Mouse (Mus musculus): Measurements from ENCODE around the gene Lonp2. TPM values are rescaled to one million over a fixed set of nuclear protein-coding genes. Genes with fewer than 3 reads are reported as not detected.

Gene Lonp2
- 49.8 and 56.8 TPM in 2 replicates for polyA plus RNA-seq (2015; fragmentation: Nextera tagmentation; extraction: Ambion mirVana)

DNA sequence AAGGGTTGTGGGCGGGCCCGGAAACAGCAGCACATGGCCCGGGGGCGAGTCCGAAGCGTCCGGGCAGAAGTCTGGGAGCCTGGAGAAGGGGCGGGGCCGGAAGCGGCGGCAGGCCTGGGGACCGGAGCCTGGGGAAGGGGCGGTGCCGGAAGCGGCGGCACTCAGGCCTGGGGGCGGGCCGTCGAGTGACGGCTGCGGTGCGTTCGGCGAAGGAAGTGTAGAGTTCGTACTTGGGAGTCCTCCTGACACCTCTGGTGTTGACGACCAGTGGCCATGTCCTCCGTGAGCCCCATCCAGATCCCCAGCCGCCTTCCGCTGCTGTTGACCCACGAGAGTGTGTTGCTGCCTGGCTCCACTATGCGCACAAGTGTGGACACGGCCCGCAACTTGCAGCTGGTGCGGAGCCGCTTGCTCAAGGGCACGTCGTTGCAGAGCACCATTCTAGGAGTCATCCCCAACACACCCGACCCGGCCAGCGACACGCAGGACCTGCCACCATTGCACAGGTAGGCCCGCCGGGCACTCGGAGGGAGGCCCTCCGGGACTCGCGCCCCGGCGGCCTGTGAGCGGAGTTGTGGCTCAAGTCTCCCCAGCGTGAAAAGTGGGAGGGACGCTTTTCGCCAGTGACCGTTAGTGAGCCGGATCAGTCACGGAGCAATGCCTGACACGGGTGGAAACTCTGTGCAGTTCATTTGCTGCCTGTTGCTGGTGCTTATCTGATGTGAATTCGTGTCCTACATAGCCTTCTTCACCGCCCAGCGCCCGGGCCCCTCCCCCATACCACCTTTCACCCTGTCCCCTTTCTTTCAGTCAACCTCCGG is at the start of gene Lonp2:
Gene Lonp2, plus strand, starts transcription at position 133 of the 821 bp plus-strand sequence.

GRCm38 (mm10) chr8:86580458-86580857 is 43.4 kb upstream of the Lonp2 start, which contains the start of gene Abcc12:
Abcc12 (minus strand) TSS chr8:86580686.

DNA sequence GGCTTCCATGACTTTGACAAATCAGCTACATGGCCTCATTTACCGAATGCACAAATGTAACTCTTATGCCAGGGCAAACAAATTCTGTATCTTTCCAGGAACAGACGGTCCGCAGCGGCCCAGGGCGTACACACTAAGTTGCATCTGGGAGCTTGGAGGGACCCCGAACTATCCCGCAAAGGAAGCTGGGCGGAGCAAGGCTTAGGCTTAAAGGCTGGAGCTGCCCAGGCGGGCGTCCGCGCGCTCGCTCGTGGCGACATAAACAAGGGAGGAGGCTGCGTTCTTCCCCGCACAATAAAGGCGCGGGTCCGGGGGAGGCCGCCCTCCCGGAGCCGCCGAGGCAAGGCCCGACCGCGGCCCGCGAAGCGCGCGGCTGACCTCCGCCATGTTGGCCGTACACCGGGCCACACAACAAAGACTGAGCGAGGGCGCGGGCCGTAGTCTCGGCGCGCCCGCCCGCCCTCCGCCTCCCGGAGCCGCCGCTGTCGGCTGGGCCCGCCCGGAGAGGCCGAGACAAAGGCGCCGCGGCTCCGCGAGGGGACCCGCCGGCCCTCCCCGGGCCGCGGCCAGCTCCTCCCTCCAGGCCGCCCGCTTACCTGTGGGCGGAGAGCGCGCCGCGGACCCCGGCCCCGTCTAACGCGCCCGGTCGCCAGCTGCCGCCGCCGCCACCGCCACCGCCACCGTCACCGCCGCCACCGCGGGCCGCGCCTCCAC is 121.5 kb downstream of the Lonp2 start, which contains the start of the genes Gm10638 and Siah1a:
Gene Gm10638, plus strand, starts transcription at position 479 of the 714 bp plus-strand sequence.
Gene Siah1a, minus strand, starts transcription at position 714 of the 714 bp plus-strand sequence.

Small RNA genes within 50 kb of the gene (microRNA-seq; reads per million reads assigned to microRNA genes)
- gene Gm44348: not detected

Other genes starting within 250 kb of the Lonp2 start
- 0.08 TPM in 1 of 2 replicates, not detected in the other for gene Abcc12, start 43.4 kb upstream of the Lonp2 start, polyA plus RNA-seq (2015; fragmentation: Nextera tagmentation; extraction: Ambion mirVana)
- gene Gm10638, start 121.7 kb downstream of the Lonp2 start, polyA plus RNA-seq (2015; fragmentation: Nextera tagmentation; extraction: Ambion mirVana): 6.2 and 7.3 TPM in 2 replicates
- 26.1 and 30.9 TPM in 2 replicates for gene Siah1a, start 121.9 kb downstream of the Lonp2 start, polyA plus RNA-seq (2015; fragmentation: Nextera tagmentation; extraction: Ambion mirVana)